Mouse (Mus musculus): ENCODE measurements around the gene Kdm5a.

The Kdm5a gene

DNA sequence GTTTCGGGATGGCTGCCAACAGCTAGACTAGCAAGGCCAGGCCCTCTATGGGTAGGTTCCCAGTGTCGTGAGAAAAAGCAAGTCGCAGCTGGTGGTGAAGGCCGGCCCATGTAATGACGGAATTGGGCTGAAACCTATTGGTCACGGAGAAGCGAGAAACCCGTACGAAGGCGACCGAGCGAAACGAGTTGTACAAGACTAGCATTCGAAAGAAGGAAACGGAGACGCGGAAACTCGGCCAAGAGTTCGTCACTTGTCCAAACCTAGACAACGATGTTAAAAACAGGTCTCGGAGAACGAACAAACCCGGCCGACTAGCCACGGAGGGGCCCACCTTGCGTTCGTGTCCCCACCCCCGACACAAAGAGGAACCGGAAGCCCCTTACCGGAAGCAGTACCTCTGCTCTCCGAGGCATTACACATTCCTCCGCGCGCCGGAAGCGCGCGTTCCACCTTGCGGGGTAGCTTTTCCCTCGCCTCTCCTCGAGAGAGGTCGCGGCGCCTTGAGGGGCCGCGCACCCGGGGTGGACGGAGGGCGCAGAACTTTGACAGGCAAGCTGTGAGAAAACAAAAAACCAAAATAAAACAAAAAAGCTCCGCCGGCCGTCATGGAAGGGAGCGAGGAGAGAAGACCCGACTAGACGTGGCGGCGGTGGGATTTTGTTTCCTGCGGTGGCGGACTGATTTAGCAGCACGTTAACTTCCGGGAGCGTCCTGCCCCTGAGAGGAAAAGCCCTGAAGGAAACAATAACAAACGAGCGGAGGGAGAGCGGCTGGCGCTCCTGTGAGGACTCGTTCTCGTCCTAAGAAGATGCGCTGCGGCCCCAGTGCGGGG is at the start of gene Kdm5a, which contains the start of gene Ccdc77:
Gene Kdm5a (plus strand): TSS at position 437 of the 835 bp plus-strand sequence.
Gene Ccdc77 (minus strand): TSS at position 687 of the 835 bp plus-strand sequence.
- peak; percentile 93 for DNase-seq

DNA sequence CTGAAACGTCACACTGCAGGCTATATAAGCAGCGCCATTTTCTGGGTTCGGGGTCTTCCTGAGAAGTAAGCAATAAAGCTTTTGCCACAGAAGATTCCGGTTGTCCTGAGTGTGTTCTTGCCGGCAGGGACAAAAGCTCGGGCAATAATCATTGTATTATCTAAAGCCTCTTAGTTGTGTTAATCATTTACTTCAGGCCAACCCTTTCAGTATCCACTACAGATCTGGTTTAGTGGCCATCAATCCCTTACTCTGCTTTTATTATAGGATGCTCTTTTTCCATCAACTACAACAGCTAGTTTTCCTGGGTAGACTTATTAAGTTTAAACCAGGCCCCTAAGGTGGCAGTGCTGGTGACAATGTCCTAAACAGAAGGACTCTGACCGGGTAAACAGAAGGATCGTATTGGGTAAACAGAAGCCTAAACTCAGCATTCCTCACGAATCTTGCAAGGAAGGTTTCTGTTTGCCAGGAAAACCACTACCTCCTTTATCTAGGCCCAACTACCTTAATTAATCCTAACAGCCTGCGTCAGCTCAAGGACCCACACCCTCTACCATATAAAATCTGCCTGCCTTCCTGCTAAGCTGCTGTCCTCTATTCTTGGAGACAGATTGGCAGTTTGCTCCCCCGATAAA is 45.5 kb upstream of the Kdm5a start:
- DNase-seq = no peak

GRCm38 (mm10) chr6:120319129-120319528 is 44.8 kb upstream of the Kdm5a start:
- no peak for DNase-seq

DNA sequence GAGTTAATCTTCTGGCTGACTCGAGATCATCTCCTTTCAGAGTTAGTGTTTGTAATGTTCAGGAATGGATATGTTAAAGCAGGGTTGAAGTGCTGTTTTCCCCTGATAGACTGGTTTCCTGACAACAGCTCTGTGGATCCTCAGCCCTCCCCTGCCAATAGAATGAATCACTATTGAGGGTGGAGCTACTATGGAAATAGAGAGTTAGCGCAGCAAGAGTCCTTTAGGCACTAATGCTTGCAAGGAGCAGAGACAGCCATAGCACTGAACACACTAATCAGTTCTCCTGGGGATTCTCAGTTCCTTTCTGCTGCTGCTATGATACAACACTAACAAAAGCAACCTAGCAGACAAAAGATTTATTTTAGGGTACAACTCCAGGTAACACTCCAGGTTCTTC is 43.6 kb upstream of the Kdm5a start:
- no peak for DNase-seq

DNA sequence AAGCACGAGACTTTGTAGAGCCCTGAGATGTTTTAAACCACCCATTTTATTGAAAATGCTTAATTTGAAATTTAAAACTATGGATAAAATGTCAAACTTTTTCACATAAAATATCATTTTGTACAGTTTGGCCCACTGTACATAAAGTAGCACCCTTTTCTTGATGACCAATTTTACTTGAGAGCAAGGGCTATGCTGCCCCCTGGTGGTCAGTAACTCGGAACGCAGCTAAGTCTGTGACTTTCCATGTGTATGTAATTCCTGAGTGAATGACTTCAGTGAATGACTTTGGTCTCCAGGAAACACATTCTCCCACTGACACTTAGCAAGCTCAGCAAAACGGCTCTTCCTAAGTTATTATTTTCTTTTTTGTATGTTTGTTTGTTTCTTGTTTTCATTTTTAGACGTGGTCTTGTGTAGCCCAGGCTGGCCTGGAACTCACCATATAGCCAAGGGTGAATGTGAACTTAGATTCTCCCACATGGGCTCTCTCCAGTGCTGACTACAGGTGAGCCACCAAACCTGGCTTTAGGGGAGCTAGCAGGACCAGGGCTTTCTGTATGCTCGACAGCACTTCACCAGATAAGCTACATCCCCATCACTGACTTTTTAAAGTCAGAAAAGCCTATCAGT is 39.5 kb upstream of the Kdm5a start:
- peak; percentile 71 for DNase-seq

GRCm38 (mm10) chr6:120332351-120332750 is 31.6 kb upstream of the Kdm5a start:
- no peak for DNase-seq

DNA sequence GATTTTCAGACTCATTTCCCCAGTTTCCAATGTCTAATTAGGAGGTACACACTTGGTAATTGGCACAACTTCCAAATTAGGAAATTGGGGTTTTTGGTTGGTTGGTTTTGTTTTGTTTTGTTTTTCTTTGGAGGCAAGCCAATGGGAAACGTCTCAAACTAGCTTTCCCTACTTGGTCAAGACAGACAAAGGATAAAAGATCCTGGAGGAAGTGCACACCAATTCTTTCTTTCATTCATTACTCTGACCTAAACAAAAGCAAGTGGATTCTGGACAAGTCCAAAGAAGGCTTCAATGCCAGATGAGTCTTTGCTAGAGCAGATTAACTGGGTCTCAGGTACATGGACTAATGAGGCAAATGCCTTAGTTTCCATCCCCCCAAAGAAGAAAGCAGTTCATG is 19.9 kb upstream of the Kdm5a start:
- no peak for DNase-seq

GRCm38 (mm10) chr6:120349018-120349417 is 14.9 kb upstream of the Kdm5a start:
- DNase-seq = no peak

DNA sequence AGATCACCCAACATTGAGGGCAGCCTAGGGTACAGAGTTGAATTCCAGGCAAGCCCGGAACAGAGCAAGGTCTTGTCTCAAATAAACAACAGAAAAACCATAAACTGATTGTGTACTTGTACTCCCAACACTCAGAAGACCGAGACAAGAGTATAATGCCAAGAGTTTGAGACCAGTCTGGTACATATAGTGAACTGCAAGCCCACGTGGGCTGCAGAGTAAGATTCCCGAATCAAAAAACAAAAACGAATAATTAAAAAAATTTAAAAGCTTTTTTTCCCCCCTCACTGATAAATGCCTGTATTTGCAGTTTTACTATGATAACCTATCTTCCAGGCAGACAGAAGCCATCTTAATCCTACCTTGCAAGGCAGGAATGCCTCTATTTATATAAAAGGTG is 7.4 kb upstream of the Kdm5a start:
- no peak for DNase-seq

DNA sequence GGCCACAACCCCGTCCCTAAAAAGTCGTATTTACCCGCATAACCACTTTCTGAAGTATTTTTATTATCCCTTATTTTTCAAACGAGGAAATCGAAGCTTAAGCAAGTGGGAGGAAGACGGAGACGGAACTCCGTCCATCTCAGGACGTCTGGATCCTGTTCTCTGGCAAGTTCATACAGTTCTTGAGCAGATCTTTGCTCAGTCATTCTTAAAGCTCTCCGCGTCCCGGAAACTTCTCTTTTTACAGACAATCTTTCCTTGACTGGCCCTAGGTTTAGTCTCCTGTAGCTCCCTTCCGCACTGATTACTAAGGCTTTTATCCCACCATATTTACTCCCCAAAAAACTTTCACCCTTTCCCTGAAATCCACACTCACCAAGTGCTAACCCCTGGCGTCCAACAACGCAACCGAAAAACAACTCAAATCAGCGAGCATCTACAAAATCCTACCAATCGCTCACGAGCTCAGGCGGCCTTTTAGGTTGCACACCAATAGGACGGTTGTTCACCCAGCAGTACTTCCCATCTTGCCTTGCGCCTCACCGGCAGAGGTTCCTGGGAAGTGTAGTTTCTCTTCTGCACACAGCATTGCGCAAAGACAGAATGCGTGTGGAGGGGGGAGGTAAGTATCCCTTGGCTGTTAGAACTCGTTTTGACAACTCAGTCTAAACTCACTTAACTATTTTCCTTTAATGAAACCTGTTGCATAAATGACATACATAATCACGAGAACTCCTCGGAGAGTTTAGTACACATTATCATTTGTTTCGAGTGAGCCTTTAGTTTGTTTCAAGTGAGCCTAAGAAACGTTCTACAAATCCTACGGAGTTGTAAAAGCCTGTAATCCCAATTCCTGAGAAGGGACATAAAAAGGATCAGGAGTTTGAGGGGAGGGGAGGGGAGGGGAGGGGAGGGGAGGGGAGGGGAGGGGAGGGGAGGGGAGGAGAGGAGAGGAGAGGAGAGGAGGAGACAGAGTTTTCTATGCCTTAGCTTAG is 6.7 kb upstream of the Kdm5a start:
- peak; percentile 84 for DNase-seq

- no peak for DNase-seq
Observed at GRCm38 (mm10) chr6:120362124-120362523, 1.8 kb upstream of the Kdm5a start.

DNA sequence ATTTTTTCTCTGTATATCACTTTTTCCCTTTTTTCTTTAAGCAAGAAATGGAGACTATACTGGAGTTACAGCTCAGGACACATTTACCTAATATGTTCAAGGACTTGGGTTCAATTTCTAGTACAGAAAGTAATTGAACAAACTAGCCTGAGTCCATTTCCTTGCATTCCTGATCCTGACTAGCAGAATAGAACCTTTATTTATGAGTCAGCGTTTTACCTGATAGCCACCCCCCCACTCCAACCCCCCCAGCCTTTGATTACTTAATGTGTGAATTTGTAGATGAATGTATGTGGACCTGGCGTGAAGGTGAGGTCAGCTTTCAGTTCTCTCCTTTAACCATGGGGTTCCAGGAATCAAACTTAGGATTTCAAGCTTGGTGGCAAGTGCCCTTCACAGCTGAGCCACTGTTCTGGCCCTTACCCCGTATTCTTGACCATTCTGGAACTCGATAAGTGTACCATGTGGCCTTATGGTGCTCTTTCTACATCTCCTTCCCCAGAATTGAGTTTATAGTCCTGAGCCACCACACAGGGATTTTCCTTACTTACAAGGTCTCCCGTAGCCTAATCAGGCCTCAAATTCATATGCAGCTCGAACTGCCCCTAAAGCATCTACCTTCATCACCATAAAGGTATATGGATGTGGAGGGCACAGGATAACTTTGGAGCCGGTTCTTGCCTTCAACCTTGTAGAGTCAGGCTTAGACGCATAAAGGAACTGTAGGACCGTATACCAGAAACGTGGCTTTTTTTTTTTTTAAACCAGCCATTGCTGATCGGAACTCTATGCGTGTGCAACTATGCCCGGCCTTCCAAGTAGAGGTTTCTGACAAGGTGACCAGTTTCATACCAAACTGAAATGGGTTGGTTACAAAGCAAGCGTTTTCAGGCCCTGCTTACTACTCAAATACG is 893 bp upstream of the Kdm5a start:
- DNase-seq = no peak

GRCm38 (mm10) chr6:120364523-120364905 is 590 bp downstream of the Kdm5a start:
- DNase-seq = no peak

GRCm38 (mm10) chr6:120365051-120365450 is 1.1 kb downstream of the Kdm5a start:
- DNase-seq = no peak

- DNase-seq = no peak
Observed at GRCm38 (mm10) chr6:120376736-120377135, 12.8 kb downstream of the Kdm5a start.

- DNase-seq = no peak
Observed at GRCm38 (mm10) chr6:120390054-120390453, 26.1 kb downstream of the Kdm5a start.

- DNase-seq = no peak
Observed at GRCm38 (mm10) chr6:120392811-120393210, 28.9 kb downstream of the Kdm5a start.

DNA sequence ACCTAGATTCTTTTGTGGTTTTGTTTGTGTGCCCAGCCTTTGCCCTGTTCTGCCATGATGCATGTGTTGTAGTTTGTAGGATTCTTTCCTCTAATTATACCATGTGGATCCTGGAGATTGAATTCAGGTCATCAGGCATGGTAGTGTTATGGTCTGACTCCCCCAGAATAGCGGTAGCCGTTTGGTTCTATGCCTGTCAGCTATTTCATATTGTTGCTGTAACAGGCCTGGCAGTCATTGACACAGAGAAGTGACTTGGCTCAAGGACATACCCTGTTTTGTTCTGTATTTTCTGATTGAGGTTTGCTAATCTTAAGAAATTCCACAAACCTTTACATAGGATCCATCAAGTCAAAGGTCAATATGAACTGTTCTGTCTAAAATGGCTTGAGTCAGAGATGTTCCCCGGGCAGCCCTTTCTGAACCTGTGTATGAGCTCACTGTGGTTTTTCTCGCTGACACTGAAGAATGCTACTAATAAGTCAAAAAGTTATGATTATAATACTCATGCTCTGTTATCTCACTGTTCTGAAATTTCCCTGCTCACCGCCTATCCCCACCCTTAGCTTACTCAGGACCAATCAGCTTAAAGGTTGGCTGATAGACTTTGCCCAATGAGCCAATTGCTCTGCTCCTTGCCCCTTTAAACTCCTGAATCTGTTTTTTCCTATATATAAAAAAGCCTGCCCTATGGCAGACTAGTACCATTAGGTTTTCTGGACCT is 31.9 kb downstream of the Kdm5a start:
- no peak for DNase-seq

- DNase-seq = no peak
Observed at GRCm38 (mm10) chr6:120403936-120404335, 40.0 kb downstream of the Kdm5a start.

GRCm38 (mm10) chr6:120438161-120438560 is 74.2 kb downstream of the Kdm5a start:
- no peak for DNase-seq
